33 mouse cellular contexts compared by ENCODE assay signal in the genomic region with DNA sequence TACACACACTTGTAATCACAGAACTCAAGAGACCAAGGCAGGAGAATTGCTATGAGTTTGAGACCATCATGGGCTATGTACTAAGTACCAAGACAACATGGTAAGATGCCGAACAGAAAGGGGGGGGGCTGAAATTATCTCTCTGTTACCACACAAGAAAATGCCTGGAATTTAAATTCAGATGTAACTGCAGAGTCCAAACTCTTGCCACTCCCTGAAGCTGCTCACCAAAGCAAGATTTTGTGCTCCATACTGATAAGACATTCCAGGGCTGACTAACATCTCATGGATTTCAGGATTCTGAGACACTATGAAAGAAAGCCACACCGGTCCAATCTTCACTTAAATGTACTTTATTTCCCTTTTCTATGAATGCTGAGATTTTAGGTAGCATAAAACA. TPM values are rescaled to one million over a fixed set of nuclear protein-coding genes. Genes with fewer than 3 reads are reported as not detected.
DNase-seq lines count a peak whose midpoint lies in the region; ATAC-seq and TF ChIP-seq lines count a peak whose summit lies in the region.
"Had no signal": no experiment of that assay in that cellular context is flagged by ENCODE, and none has a peak within 500 bp of the region (broad histone marks: within the 10 kb centered on the region; RNA-seq: fewer than 3 reads in every experiment).

No protein-coding gene starts in this region.

- no peaks in the 10 kb centered on the region for H3K27me3 ChIP-seq in heart, embryonic 11.5 days (ENCODE audit: control insufficient read depth, insufficient read depth, low read length)
- H3K27me3 ChIP-seq in kidney, postnatal 0 days (ENCODE audit: insufficient read depth, low read length) = no peaks in the 10 kb centered on the region
- H3K27me3 ChIP-seq in midbrain, embryonic 15.5 days (replicated peaks) = no peaks in the 10 kb centered on the region
- H3K27me3 ChIP-seq: embryonic facial prominence, embryonic 15.5 days; forebrain, embryonic 15.5 days; heart, embryonic 12.5 days; hindbrain, embryonic 15.5 days; liver, embryonic 15.5 days; neural tube, embryonic 12.5 days; Patski had no signal

- H3K9me3 ChIP-seq in heart, embryonic 11.5 days (replicated peaks; ENCODE audit: control insufficient read depth, low read length) = no peaks in the 10 kb centered on the region
- no peaks in the 10 kb centered on the region for H3K9me3 ChIP-seq in kidney, postnatal 0 days (replicated peaks; ENCODE audit: low read length)
- no peaks in the 10 kb centered on the region for H3K9me3 ChIP-seq in midbrain, embryonic 15.5 days
- H3K9me3 ChIP-seq: embryonic facial prominence, embryonic 10.5 days; embryonic facial prominence, embryonic 15.5 days; forebrain, embryonic 15.5 days; G1E; heart, embryonic 12.5 days; hindbrain, embryonic 15.5 days; liver, embryonic 15.5 days; neural tube, embryonic 12.5 days had no signal

- no peak for TF ChIP-seq CTCF in kidney, postnatal 0 days (IDR thresholded peaks at IDR 0.05; ENCODE audit: low read depth)

- no peaks in the 10 kb centered on the region for H3K36me3 ChIP-seq in heart, embryonic 11.5 days (ENCODE audit: control insufficient read depth, insufficient read depth, low read length)
- no peaks in the 10 kb centered on the region for H3K36me3 ChIP-seq in kidney, postnatal 0 days (ENCODE audit: insufficient read depth, low read length)
- no peaks in the 10 kb centered on the region for H3K36me3 ChIP-seq in midbrain, embryonic 15.5 days (replicated peaks)
- H3K36me3 ChIP-seq: embryonic facial prominence, embryonic 10.5 days; embryonic facial prominence, embryonic 15.5 days; forebrain, embryonic 15.5 days; G1E; heart, embryonic 12.5 days; hindbrain, embryonic 15.5 days; liver, embryonic 15.5 days; neural tube, embryonic 12.5 days had no signal

- no peak overlapping the region for H3K4me2 ChIP-seq in heart, embryonic 11.5 days
- H3K4me2 ChIP-seq in kidney, postnatal 0 days (ENCODE audit: low read length) = no peak overlapping the region
- H3K4me2 ChIP-seq in midbrain, embryonic 15.5 days = no peak overlapping the region
- H3K4me2 ChIP-seq: embryonic facial prominence, embryonic 15.5 days; forebrain, embryonic 15.5 days; heart, embryonic 12.5 days; hindbrain, embryonic 15.5 days; liver, embryonic 15.5 days; lung, embryonic 14.5 days; midbrain, embryonic 11.5 days; neural tube, embryonic 12.5 days had no signal

- H3K27ac ChIP-seq in heart, embryonic 11.5 days (ENCODE audit: low read depth, low read length) = peak overlapping the region; percentile 3; the same call in 1 of the 2 replicates
- H3K27ac ChIP-seq in kidney, postnatal 0 days = 0 out of 2 replicates have a peak overlapping the region, but pooled peaks have one; percentile 42
- H3K27ac ChIP-seq in midbrain, embryonic 15.5 days = no peak overlapping the region
- H3K27ac ChIP-seq: embryonic facial prominence, embryonic 15.5 days; forebrain, embryonic 15.5 days; hindbrain, embryonic 15.5 days; liver, embryonic 15.5 days; neural tube, embryonic 12.5 days had no signal

- no peak overlapping the region for H3K9ac ChIP-seq in heart, embryonic 11.5 days (ENCODE audit: low read depth, low read length)
- no peak overlapping the region for H3K9ac ChIP-seq in kidney, postnatal 0 days (ENCODE audit: low read depth, low read length)
- no peak overlapping the region for H3K9ac ChIP-seq in midbrain, embryonic 15.5 days
- H3K9ac ChIP-seq: embryonic facial prominence, embryonic 15.5 days; forebrain, embryonic 15.5 days; heart, embryonic 12.5 days; hindbrain, embryonic 15.5 days; liver, embryonic 15.5 days; lung, embryonic 14.5 days; neural tube, embryonic 12.5 days had no signal

- H3K4me1 ChIP-seq in heart, embryonic 11.5 days (ENCODE audit: control insufficient read depth, insufficient read depth, low read length) = peaks cover 16% of the 10 kb centered on the region
- H3K4me1 ChIP-seq in kidney, postnatal 0 days (replicated peaks; ENCODE audit: insufficient read depth, low read length) = peaks cover 8% of the 10 kb centered on the region; the same call in 1 of the 2 replicates
- H3K4me1 ChIP-seq in midbrain, embryonic 15.5 days = peaks cover 5% of the 10 kb centered on the region

- DNase-seq in heart, postnatal 10 days = no peak
- DNase-seq in kidney, postnatal 0 days (ENCODE audit: low spot score) = no peak
- no peak for DNase-seq in kidney, postnatal 25 days
- peak; percentile 33 for DNase-seq in NIH3T3 (ENCODE audit: low read depth)
- DNase-seq in yolk sac, embryonic 10.5 days (ENCODE audit: low spot score) = peak; percentile 31
- DNase-seq in frontal cortex, postnatal 36 days (ENCODE audit: low spot score in 2 of 2) = no peak
- DNase-seq: adrenal gland, postnatal 36 days; cerebellum, adult 2 months; cerebellum, postnatal 25 days; kidney, adult 18-20 months; kidney, postnatal 10 days; layer of hippocampus, adult 9-11 months; liver; lung, embryonic 14.5 days; lung, postnatal 36 days; right cerebral cortex, adult 18-20 months; spleen, adult 18-20 months; thymus, postnatal 14 days had no signal

- no peak overlapping the region for H3K4me3 ChIP-seq in heart, embryonic 11.5 days (ENCODE audit: low read depth, low read length)
- H3K4me3 ChIP-seq in kidney, postnatal 0 days (replicated peaks; ENCODE audit: low read depth, low read length) = no peak overlapping the region
- H3K4me3 ChIP-seq in midbrain, embryonic 15.5 days = no peak overlapping the region
- H3K4me3 ChIP-seq: embryonic facial prominence, embryonic 10.5 days; embryonic facial prominence, embryonic 15.5 days; forebrain, embryonic 15.5 days; heart, embryonic 12.5 days; hindbrain, embryonic 15.5 days; liver, embryonic 15.5 days; myocyte; neural tube, embryonic 12.5 days had no signal

- intact Hi-C loops in heart, postnatal 10 days (cut with DNase I) = no loop called here

- whole genome bisulfite sequencing in heart, embryonic 11.5 days (ENCODE audit: insufficient replicate concordance) = 40% methylated on average over 2 of the region's 2 CpGs
- WGBS in kidney, postnatal 0 days = 81% methylated on average over 2 of the region's 2 CpGs
- 93% methylated on average over 2 of the region's 2 CpGs for WGBS in midbrain, embryonic 15.5 days

- ATAC-seq in heart, embryonic 11.5 days (replicated peaks; ENCODE audit: insufficient number of reproducible peaks, low FRiP score, low TSS enrichment) = no peak
- ATAC-seq in kidney, postnatal 0 days (replicated peaks; ENCODE audit: low FRiP score, low read depth) = no peak
- ATAC-seq in midbrain, embryonic 15.5 days (replicated peaks) = no peak
- ATAC-seq: CD4-positive, CD25-positive, alpha-beta regulatory T cell, adult 4 months; forebrain, embryonic 15.5 days; inflammation-experienced regulatory T-cells, adult 6 months; Patski had no signal

RNA-seq across cellular contexts. Expression of a gene that starts 5.2 kb away (rescaled TPM):
- 2,531 and 2,677 TPM in 2 replicates for polyA plus RNA-seq in heart, embryonic 11.5 days (2014; fragmentation: Nextera tagmentation; extraction: Ambion mirVana)
- 1,000 to 10,000 TPM; 1,111 to 1,159 TPM for total RNA-seq in heart, postnatal 10 days (2021)
- polyA plus RNA-seq in kidney, postnatal 0 days (2015; fragmentation: Nextera tagmentation; extraction: Ambion mirVana) = 1,937 and 2,022 TPM in 2 replicates
- polyA plus RNA-seq in midbrain, embryonic 15.5 days (2015; fragmentation: Nextera tagmentation; extraction: Ambion mirVana) = 3,196 and 3,218 TPM in 2 replicates

Comparison
In these comparisons a context has a peak if more than half of its experiments do, and no peak if none do; other contexts are left out.
1. DNase-seq: peak in NIH3T3 (single experiment) and yolk sac, embryonic 10.5 days (single experiment); none in heart, postnatal 10 days (0 of 2), kidney, postnatal 0 days (single experiment), kidney, postnatal 25 days (0 of 2) and frontal cortex, postnatal 36 days (0 of 2).